Mouse (Mus musculus): Measurements from ENCODE around the gene Pcna. TPM values are rescaled to one million over a fixed set of nuclear protein-coding genes. Genes with fewer than 3 reads are reported as not detected.

Gene Pcna
- total and polyA plus RNA-seq, 3 experiments: 25.9 to 39.9 (median 36.5) TPM

DNA sequence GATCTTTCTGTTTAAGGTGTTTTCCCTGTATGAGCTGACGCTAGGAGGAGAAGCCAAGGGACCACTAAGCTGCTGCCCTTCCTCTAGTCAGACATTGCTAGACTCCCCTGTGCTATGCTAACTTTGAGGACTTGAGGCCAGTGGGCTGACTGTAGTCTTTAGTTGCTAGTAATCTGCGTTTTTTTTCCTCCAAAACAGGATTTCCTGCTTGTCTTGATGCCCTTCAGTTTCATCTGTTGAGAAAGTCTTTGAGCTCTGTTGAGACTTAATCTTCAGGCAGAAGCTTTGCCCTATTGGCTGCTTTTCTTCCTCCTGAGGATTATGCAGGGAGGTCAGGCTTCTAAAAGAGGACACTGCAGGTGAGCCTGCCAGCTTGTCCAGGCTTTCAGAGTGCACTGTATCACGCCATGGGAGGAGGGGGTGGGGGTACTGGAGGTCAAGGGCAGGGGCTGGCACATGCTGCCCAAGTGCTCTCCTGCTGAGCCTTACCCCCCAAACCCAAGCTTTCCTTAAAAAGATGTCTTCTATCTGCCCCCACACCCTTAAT is 26.3 kb upstream of the Pcna start:
- Histone ChIP-seq H3K79me2 (replicated peaks; ENCODE audit: control insufficient read depth, insufficient read depth, low read length) (peaks cover 9% of the 10 kb centered on the region), H3K27ac (peak overlapping the region; percentile 98), H3K4me1 (ENCODE audit: control insufficient read depth, insufficient read depth, low read length) (peaks cover 37% of the 10 kb centered on the region), H3K9ac (ENCODE audit: low read depth, low read length) (peak overlapping the region; percentile 47), H3K4me3 (no peak overlapping the region), H3K36me3 (ENCODE audit: control insufficient read depth, insufficient read depth, low read length) (peaks cover 42% of the 10 kb centered on the region), H3K27me3 (ENCODE audit: control insufficient read depth, insufficient read depth, low read length) (no peaks in the 10 kb centered on the region)
- intact Hi-C loops (cut with DNase I): no loop called here
- TF ChIP-seq CTCF (IDR thresholded peaks at IDR 0.05) (no peak), EP300 (IDR thresholded peaks at IDR 0.05; ENCODE audit: insufficient read depth, low read depth, low read length) (no peak), POLR2A (IDR thresholded peaks at IDR 0.05; ENCODE audit: insufficient read depth, low read depth, low read length) (no peak)
- 38% methylated on average over 3 of the region's 3 CpGs for WGBS
- no peak for DNase-seq

DNA sequence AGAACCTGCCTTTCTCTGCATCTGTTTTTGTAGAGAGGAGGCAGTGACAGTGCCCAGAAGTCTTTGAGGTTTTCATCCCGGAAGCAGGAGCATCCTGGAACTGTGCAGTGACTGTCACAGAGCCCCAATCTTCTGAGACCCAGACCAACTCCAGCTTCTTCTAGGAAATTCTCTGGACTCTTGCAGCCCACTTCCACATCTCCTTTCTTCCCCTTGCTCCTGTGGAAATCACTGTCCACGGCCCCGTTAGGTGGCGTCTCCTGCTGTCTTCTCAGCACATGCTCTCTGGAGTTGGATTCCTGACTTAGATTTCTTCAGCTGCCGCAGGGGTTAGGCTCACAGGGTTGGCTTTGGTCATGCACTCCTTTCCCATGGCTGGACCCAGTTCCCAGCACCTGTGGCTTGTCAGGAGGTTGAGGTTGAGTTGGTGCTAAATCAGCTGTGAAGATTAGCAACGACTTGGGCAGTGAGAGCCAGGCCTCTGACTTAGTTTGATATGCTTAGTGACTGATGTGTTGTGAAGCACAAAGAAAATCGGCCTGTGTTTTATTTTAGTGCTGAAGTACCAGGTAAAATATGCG is 25.2 kb upstream of the Pcna start:
- H3K27me3 ChIP-seq (ENCODE audit: control insufficient read depth, insufficient read depth, low read length): no peaks in the 10 kb centered on the region
- 42% methylated on average over 8 of the region's 8 CpGs for WGBS
- H3K36me3 ChIP-seq (ENCODE audit: control insufficient read depth, insufficient read depth, low read length): peaks cover 36% of the 10 kb centered on the region
- H3K4me3 ChIP-seq: no peak overlapping the region
- no peak overlapping the region for H3K9ac ChIP-seq (ENCODE audit: low read depth, low read length)
- intact Hi-C loops (cut with DNase I): no loop called here
- DNase-seq: no peak
- peaks cover 13% of the 10 kb centered on the region for H3K79me2 ChIP-seq (replicated peaks; ENCODE audit: control insufficient read depth, insufficient read depth, low read length)
- H3K27ac ChIP-seq: peak overlapping the region; percentile 3; the same call in 1 of the 2 replicates
- TF ChIP-seq EP300 (IDR thresholded peaks at IDR 0.05; ENCODE audit: insufficient read depth, low read depth, low read length): no peak
- no peak for TF ChIP-seq CTCF (IDR thresholded peaks at IDR 0.05)
- TF ChIP-seq POLR2A (IDR thresholded peaks at IDR 0.05; ENCODE audit: insufficient read depth, low read depth, low read length): no peak
- peaks cover 31% of the 10 kb centered on the region for H3K4me1 ChIP-seq (ENCODE audit: control insufficient read depth, insufficient read depth, low read length)

DNA sequence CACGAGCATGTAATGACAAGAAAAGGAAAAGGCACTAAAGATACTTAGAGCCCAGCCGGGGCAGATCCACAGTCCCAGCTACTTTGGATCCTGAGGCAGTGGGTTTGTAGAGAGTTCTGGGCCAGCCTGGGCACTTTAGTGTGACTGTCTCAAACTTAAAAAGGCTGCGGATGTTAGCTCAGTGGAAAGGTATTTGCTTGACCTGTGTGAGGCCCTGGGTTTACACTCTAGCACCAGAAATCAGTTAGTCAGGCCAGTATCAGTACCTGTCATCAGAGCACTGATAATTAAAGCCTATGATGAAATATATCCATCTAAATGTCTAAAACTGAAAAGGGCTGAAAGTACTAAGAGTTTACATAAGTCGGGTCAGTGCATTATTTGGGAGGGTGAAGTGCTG is 23.1 kb upstream of the Pcna start:
- no peak overlapping the region for H3K27ac ChIP-seq
- no peak overlapping the region for H3K9ac ChIP-seq (ENCODE audit: low read depth, low read length)
- no peaks in the 10 kb centered on the region for H3K27me3 ChIP-seq (ENCODE audit: control insufficient read depth, insufficient read depth, low read length)
- no peak overlapping the region for H3K4me3 ChIP-seq
- peaks cover 27% of the 10 kb centered on the region for H3K36me3 ChIP-seq (ENCODE audit: control insufficient read depth, insufficient read depth, low read length)
- H3K4me1 ChIP-seq (ENCODE audit: control insufficient read depth, insufficient read depth, low read length): peaks cover 21% of the 10 kb centered on the region
- WGBS: 65% methylated on average over 4 of the region's 4 CpGs
- H3K79me2 ChIP-seq (replicated peaks; ENCODE audit: control insufficient read depth, insufficient read depth, low read length): peaks cover 14% of the 10 kb centered on the region
- intact Hi-C loops (cut with DNase I): no loop called here
- TF ChIP-seq EP300 (IDR thresholded peaks at IDR 0.05; ENCODE audit: insufficient read depth, low read depth, low read length) (no peak), CTCF (IDR thresholded peaks at IDR 0.05) (no peak), POLR2A (IDR thresholded peaks at IDR 0.05; ENCODE audit: insufficient read depth, low read depth, low read length) (no peak)
- no peak for DNase-seq

DNA sequence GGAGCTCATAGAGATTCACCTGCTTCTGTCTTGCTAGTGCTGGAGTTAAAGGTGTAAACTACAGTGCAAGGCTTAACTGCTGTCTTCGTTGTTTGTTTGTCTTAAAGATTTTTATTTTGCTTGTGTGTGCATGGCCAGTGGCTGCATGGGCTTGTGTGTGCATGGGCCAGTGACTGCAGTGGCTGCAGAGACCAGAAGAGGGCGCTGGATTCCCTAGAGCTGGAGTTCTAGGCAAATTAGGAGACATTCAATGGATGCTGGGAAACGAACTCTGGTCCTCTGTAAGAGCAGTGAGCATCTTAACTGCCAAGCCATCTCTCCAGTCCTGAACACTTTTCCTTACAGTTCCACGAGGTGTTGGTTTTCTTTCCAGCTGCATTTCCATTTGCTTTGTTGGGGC is 22.4 kb upstream of the Pcna start:
- H3K27me3 ChIP-seq (ENCODE audit: control insufficient read depth, insufficient read depth, low read length): no peaks in the 10 kb centered on the region
- no peak for DNase-seq
- 78% methylated on average over 4 of the region's 4 CpGs for WGBS

DNA sequence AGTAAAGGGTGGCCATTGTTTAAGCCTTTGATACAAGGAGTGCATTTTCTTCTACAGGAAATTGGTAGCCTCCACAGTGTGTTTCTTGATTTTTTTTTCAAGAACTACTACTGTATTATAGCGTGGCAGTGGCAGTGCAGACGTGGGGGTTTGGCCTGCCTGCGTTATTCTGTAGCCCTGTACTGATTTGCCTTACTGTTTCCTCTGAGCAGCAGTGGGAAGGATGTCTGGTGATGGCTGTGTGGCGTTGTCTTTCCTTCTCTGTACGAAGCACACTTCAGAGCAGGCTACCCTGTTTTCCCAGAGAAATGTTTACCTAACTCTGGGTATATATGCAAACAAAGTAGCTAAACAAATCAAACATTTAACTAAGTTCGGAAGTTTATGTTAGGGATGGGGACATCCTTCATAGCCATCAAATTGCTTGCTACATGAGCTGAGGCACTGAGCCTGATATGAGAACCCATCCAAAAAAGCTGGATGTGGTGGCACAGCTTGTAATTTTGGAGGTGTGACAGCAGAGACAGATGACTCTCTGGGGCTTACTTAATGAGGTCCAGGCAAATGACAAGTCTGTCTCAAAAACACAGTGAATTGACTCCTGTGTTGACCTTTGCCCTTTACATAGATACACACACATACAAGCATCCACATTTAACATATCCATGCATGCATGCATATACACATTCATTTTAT is 19.7 kb upstream of the Pcna start:
- WGBS: 45% methylated on average over 6 of the region's 6 CpGs
- DNase-seq: no peak
- Histone ChIP-seq H3K79me2 (replicated peaks; ENCODE audit: control insufficient read depth, insufficient read depth, low read length) (peaks cover 19% of the 10 kb centered on the region), H3K27me3 (ENCODE audit: control insufficient read depth, insufficient read depth, low read length) (no peaks in the 10 kb centered on the region), H3K36me3 (ENCODE audit: control insufficient read depth, insufficient read depth, low read length) (peaks cover 11% of the 10 kb centered on the region), H3K4me1 (ENCODE audit: control insufficient read depth, insufficient read depth, low read length) (peaks cover 14% of the 10 kb centered on the region), H3K9ac (ENCODE audit: low read depth, low read length) (no peak overlapping the region), H3K4me3 (no peak overlapping the region), H3K27ac (no peak overlapping the region)
- intact Hi-C loops (cut with DNase I): no loop called here
- TF ChIP-seq POLR2A (IDR thresholded peaks at IDR 0.05; ENCODE audit: insufficient read depth, low read depth, low read length) (no peak), EP300 (IDR thresholded peaks at IDR 0.05; ENCODE audit: insufficient read depth, low read depth, low read length) (no peak), CTCF (IDR thresholded peaks at IDR 0.05) (no peak)

More for the DNA sequence above, 22.4 kb upstream of the Pcna start:
- no peak overlapping the region for H3K27ac ChIP-seq
- TF ChIP-seq EP300 (IDR thresholded peaks at IDR 0.05; ENCODE audit: insufficient read depth, low read depth, low read length): no peak
- no peak for TF ChIP-seq POLR2A (IDR thresholded peaks at IDR 0.05; ENCODE audit: insufficient read depth, low read depth, low read length)
- peak; percentile 53 for TF ChIP-seq CTCF (IDR thresholded peaks at IDR 0.05)
- no peak overlapping the region for H3K4me3 ChIP-seq
- peaks cover 23% of the 10 kb centered on the region for H3K36me3 ChIP-seq (ENCODE audit: control insufficient read depth, insufficient read depth, low read length)
- H3K79me2 ChIP-seq (replicated peaks; ENCODE audit: control insufficient read depth, insufficient read depth, low read length): peaks cover 15% of the 10 kb centered on the region
- intact Hi-C loops (cut with DNase I): no loop called here
- peaks cover 18% of the 10 kb centered on the region for H3K4me1 ChIP-seq (ENCODE audit: control insufficient read depth, insufficient read depth, low read length)
- H3K9ac ChIP-seq (ENCODE audit: low read depth, low read length): no peak overlapping the region
